Mouse (Mus musculus) liver, embryonic 15.5 days (tissue): ENCODE results near the gene Acp4. TPM values are rescaled to one million over a fixed set of nuclear protein-coding genes. Genes with fewer than 3 reads are reported as not detected.

Experiments
- ATAC-seq: fragments of 200-750 bp; cut with Nextera tagmentation; 2 replicates; pipeline ENCODE4 v1.8.0; 2017; ENCODE audit warnings: moderate number of reproducible peaks, mild to moderate bottlenecking, moderate library complexity; ENCODE audit not compliant: insufficient read depth
- H3K27ac ChIP-seq: fragments of 300-500 bp; sonication (generic); replicated peaks from 2 replicates; pipeline ENCODE4 v1.5.1; 2015; ENCODE audit warnings: mild to moderate bottlenecking, inconsistent platforms
- H3K27me3 ChIP-seq: fragments of 300-500 bp; sonication (generic); 2 replicates; pipeline ENCODE4 v1.6.1; 2015; ENCODE audit warnings: mild to moderate bottlenecking, inconsistent platforms
- H3K36me3 ChIP-seq: fragments of 300-500 bp; sonication (generic); replicated peaks from 2 replicates; pipeline ENCODE4 v1.6.1; 2015; ENCODE audit warnings: moderate library complexity, mild to moderate bottlenecking, inconsistent platforms
- H3K4me1 ChIP-seq: fragments of 300-500 bp; sonication (generic); replicated peaks from 2 replicates; pipeline ENCODE4 v1.6.1; 2015; ENCODE audit warnings: inconsistent platforms
- H3K4me2 ChIP-seq: fragments of 300-500 bp; sonication (generic); 2 replicates; pipeline ENCODE4 v1.6.1; 2015; ENCODE audit warnings: moderate library complexity, mild to moderate bottlenecking, inconsistent platforms
- H3K4me3 ChIP-seq: fragments of 300-500 bp; sonication (generic); replicated peaks from 2 replicates; pipeline ENCODE4 v1.5.1; 2015; ENCODE audit warnings: mild to moderate bottlenecking, inconsistent platforms
- H3K9ac ChIP-seq: fragments of 300-500 bp; sonication (generic); 2 replicates; pipeline ENCODE4 v1.6.1; 2015; ENCODE audit warnings: moderate library complexity, mild to moderate bottlenecking, inconsistent platforms
- H3K9me3 ChIP-seq: fragments of 300-500 bp; sonication (generic); replicated peaks from 2 replicates; pipeline ENCODE4 v1.6.1; 2016; ENCODE audit warnings: inconsistent platforms
- WGBS: fragments of 180-500 bp; shearing (Covaris S2); methylation state at CpG from one replicate; pipeline ENCODE4 v1.1.7; 2015; ENCODE audit warnings: mixed read lengths; ENCODE audit not compliant: insufficient replicate concordance; 5-methylcytosine and 5-hydroxymethylcytosine counted together
- polyA plus RNA-seq: library from polyadenylated mRNA; unstranded; fragments of >200 nt; fragmentation: Nextera tagmentation; extraction: Ambion mirVana; gene quantifications from 2 replicates; pipeline ENCODE4 v1.2.1, GENCODE M21; 2015

Gene Acp4
- polyA plus RNA-seq, 1 experiment from 2014 or later = 0.14 TPM

DNA sequence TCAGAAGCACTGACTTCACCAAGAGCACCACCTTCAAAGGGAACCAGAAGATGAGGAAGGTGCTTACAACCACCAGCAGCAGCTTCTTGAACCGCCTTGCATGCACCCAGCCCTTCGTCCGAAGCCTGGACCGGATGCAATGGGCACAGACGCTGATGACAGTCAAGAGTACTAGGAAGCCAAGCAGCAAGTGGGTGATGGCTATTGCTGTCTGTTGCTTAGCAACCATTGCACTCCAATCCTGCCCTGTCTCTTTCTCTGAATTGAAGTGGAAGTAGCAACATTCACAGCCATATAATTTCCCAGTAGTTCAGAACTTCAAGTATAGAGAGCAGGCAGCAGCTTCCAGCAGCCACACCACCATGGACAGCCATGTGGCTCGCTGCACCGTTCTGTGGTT lies 24.4 kb upstream of the Acp4 start:
- ATAC-seq = no peak
- Histone ChIP-seq H3K4me2 (no peak overlapping the region), H3K9me3 (no peaks in the 10 kb centered on the region), H3K9ac (no peak overlapping the region), H3K27ac (no peak overlapping the region), H3K27me3 (no peaks in the 10 kb centered on the region; the same call in 1 of the 2 replicates), H3K4me1 (no peaks in the 10 kb centered on the region), H3K36me3 (no peaks in the 10 kb centered on the region), H3K4me3 (no peak overlapping the region)
- WGBS = 65% methylated on average over 7 of the region's 7 CpGs

DNA sequence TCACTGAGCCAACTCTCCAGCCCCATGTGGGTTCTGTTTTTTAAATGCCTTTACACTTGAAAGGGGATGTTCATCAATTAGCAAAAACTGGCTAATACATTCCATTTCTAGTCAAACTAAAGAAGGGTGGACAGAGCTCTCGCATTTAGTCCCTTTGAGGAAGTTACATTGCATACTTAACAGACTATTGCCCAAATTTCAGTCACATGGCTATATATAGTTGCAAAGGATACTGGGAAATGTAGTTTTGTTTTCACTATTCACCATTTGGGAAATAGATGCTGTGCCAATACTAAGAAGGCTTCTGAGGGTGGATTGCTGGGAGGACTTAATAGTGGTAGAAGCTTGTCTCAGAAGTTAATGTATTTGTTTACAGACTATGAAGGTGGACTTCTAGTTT lies 23.8 kb upstream of the Acp4 start:
- H3K4me3 ChIP-seq = no peak overlapping the region
- 10% methylated on average over 1 of the region's 1 CpGs for WGBS
- no peak overlapping the region for H3K27ac ChIP-seq
- no peaks in the 10 kb centered on the region for H3K9me3 ChIP-seq
- ATAC-seq = no peak
- H3K4me1 ChIP-seq = no peaks in the 10 kb centered on the region
- no peaks in the 10 kb centered on the region for H3K36me3 ChIP-seq
- no peak overlapping the region for H3K4me2 ChIP-seq
- no peaks in the 10 kb centered on the region; the same call in 1 of the 2 replicates for H3K27me3 ChIP-seq
- no peak overlapping the region for H3K9ac ChIP-seq

DNA sequence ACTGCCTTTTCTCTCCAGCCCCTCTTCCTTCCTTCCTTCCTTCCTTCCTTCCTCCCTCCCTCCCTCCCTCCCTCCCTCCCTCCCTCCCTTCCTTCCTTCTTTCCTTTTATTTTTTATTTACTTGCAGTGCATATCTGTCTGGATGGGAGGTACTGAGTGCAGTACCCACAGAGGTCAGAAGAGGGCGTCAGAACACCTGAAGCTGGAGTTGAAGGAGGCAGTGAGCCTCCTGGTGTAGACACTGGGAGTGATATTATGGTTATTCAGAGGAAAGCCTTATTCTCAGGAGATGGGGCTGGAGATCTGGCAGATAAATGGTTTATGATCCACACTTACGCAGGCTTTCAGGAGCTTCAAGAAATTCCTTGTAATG lies 20.1 kb upstream of the Acp4 start:
- no peak for ATAC-seq
- Histone ChIP-seq H3K4me2 (no peak overlapping the region), H3K9ac (no peak overlapping the region), H3K4me1 (no peaks in the 10 kb centered on the region), H3K4me3 (no peak overlapping the region), H3K36me3 (no peaks in the 10 kb centered on the region), H3K27ac (no peak overlapping the region), H3K9me3 (no peaks in the 10 kb centered on the region), H3K27me3 (peaks cover 13% of the 10 kb centered on the region)
- 46% methylated on average over 2 of the region's 2 CpGs for WGBS

DNA sequence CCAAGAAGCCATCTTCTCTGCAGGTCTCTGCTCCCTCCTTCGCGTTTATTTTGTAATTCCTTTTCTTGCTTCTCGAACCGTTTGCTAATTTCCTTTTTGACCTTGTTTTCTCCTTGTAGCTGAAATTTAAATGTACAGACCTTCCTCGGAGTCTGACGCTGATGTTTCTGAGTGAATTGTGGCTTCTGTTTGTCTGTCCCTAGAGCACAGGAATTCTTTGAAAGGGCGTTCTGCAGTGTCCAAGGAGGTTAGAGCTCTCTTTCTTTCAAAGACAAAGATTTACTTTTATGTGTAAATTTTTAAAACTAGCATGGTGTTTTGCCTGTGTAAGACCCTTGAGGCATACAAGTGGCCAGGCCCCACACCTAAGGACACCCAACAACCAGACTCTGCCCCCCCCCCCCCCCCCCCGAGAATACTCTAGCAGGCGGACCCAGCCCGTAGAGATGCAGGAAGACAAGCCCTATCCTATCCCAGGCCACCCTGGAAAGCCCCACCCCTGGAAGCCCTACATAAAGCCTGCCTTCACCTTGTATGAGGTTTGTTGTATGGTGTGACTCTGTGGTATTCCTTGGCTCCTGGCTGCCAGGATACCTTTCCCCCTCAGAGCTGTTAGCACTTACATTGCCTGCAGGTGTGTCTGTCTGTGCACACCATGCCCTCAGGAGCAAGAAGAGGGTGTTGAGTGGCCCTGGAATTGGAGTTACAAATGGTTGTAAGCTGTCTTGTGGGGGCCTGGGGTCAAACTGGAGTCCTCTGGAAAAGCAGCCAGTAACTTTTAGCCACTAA lies 19.5 kb upstream of the Acp4 start:
- Histone ChIP-seq H3K4me2 (no peak overlapping the region), H3K4me3 (no peak overlapping the region), H3K27me3 (peaks cover 13% of the 10 kb centered on the region), H3K36me3 (no peaks in the 10 kb centered on the region), H3K9me3 (no peaks in the 10 kb centered on the region), H3K27ac (no peak overlapping the region), H3K4me1 (no peaks in the 10 kb centered on the region), H3K9ac (no peak overlapping the region)
- ATAC-seq = no peak
- 48% methylated on average over 10 of the region's 10 CpGs for WGBS

DNA sequence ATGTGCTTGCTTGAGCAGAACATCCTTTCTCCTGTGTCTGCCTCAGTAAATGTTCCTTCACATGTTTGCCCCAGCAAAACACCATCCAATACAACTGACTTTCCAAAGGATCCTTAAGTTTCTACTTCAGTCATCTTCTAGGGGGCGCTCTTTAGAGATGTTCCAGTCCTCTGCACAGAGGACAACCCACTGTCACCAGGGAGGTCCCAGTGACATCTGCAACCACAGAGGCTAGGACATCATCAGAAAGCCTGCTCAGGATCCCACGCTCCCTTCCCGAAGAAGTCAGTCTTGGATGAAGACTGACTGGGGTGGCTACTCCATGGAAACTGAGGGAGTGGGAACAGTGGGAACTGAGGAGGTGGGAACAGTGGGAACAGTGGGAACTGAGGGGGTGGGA lies 18.4 kb upstream of the Acp4 start:
- Histone ChIP-seq H3K4me3 (no peak overlapping the region), H3K27me3 (peaks cover 13% of the 10 kb centered on the region), H3K4me2 (no peak overlapping the region), H3K27ac (no peak overlapping the region), H3K4me1 (no peaks in the 10 kb centered on the region), H3K36me3 (no peaks in the 10 kb centered on the region), H3K9ac (no peak overlapping the region), H3K9me3 (no peaks in the 10 kb centered on the region)
- no peak for ATAC-seq
- WGBS = 64% methylated on average over 3 of the region's 3 CpGs

DNA sequence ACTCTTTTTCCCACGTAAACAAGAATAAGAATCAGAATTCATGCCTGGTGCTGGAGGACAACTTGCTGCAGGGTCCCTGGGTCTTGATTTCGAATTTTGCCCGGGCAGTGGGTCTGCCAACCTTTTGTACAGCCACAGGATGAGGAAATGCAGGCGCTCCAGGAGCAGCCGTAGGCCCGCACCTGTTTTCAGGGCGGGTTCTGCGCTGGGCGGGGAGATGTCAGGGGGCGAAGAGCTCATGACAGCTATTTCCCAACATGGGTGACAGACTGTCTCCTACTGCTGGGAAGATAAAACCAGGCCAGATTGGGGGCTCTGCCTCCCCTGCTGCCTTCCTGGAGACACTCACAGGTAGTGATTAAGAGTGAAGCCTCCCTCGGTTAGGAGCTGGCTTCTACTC lies 16.9 kb upstream of the Acp4 start:
- 36% methylated on average over 11 of the region's 11 CpGs for WGBS
- no peak overlapping the region for H3K4me2 ChIP-seq

DNA sequence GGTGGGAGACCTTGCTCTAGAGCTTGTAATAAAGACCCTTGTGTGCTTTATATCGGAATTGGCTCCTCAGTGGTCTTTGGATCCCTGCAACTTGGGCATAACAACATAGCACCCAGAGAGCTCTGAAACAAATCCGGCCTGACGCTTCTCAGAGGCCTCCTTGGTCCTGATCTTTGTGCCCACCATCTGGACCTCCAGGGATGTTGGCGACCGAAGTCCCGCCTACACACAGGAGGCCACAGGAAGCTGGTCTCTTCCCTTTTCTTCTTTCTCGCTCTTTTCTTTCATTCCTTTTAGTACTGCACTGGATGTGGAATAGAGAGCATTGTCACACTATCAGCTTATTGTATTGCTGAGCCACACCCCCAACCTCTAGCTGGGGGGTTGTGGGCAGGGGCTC lies 16.3 kb upstream of the Acp4 start:
- no peak overlapping the region for H3K4me3 ChIP-seq
- H3K36me3 ChIP-seq = no peaks in the 10 kb centered on the region
- no peak overlapping the region for H3K27ac ChIP-seq
- 44% methylated on average over 7 of the region's 7 CpGs for WGBS
- H3K9me3 ChIP-seq = no peaks in the 10 kb centered on the region
- no peaks in the 10 kb centered on the region for H3K4me1 ChIP-seq
- peaks cover 13% of the 10 kb centered on the region for H3K27me3 ChIP-seq
- no peak for ATAC-seq
- no peak overlapping the region for H3K9ac ChIP-seq
- H3K4me2 ChIP-seq = no peak overlapping the region

More for the DNA sequence above, 16.9 kb upstream of the Acp4 start:
- H3K9ac ChIP-seq = no peak overlapping the region
- H3K27me3 ChIP-seq = peaks cover 13% of the 10 kb centered on the region
- no peak for ATAC-seq
- no peaks in the 10 kb centered on the region for H3K36me3 ChIP-seq
- no peak overlapping the region for H3K27ac ChIP-seq
- H3K9me3 ChIP-seq = no peaks in the 10 kb centered on the region
- H3K4me1 ChIP-seq = no peaks in the 10 kb centered on the region
- H3K4me3 ChIP-seq = no peak overlapping the region

DNA sequence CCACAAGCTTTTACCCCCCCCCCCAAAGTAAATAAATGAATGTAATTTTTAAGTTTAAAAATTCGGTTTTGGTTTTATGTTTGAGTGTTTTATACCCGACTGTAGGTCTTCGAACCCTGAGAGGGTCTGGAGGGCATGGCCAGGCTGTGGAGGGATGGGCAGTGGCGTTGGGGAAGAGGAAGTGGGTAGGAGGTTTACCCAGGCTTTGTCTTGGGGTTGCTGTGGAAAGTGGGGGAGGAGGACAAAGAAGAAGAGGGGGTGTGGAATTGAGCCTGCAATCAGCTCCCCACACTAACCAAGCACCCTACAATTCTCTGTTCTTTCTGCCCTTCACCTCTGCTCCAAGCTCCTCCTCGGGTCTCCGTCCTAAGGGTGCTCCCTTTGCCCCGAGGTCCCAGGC lies 15.4 kb upstream of the Acp4 start:
- no peaks in the 10 kb centered on the region for H3K9me3 ChIP-seq
- no peak overlapping the region for H3K4me3 ChIP-seq
- peaks cover 13% of the 10 kb centered on the region for H3K27me3 ChIP-seq
- no peaks in the 10 kb centered on the region for H3K36me3 ChIP-seq
- WGBS = 55% methylated on average over 7 of the region's 7 CpGs
- H3K4me2 ChIP-seq = no peak overlapping the region
- no peak overlapping the region for H3K27ac ChIP-seq
- H3K9ac ChIP-seq = no peak overlapping the region
- ATAC-seq = no peak
- no peaks in the 10 kb centered on the region for H3K4me1 ChIP-seq

DNA sequence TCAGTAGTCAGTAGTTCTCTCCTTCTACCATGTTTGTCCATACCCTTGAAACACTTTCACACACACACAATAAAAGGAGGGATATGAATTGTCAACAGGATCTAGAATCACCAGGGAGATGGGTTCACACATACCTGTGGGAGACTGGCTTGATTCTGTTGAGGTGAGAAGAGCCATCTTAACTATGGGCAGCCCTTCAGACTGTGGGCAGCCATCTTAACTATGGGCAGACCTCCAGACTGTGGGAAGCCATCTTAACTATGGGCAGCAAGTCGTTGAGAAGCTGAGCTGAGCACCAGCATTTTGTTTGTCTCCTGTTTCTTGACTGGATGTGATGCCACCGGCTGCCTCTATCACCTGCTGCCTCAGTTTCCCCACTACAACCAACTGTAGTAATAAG lies 14.1 kb upstream of the Acp4 start:
- H3K4me1 ChIP-seq = no peaks in the 10 kb centered on the region
- H3K4me3 ChIP-seq = no peak overlapping the region
- WGBS = 54% methylated on average over 2 of the region's 2 CpGs
- H3K4me2 ChIP-seq = no peak overlapping the region
- no peak overlapping the region for H3K27ac ChIP-seq
- H3K9ac ChIP-seq = no peak overlapping the region
- peaks cover 13% of the 10 kb centered on the region for H3K27me3 ChIP-seq
- ATAC-seq = no peak
- no peaks in the 10 kb centered on the region for H3K9me3 ChIP-seq
- no peaks in the 10 kb centered on the region for H3K36me3 ChIP-seq

DNA sequence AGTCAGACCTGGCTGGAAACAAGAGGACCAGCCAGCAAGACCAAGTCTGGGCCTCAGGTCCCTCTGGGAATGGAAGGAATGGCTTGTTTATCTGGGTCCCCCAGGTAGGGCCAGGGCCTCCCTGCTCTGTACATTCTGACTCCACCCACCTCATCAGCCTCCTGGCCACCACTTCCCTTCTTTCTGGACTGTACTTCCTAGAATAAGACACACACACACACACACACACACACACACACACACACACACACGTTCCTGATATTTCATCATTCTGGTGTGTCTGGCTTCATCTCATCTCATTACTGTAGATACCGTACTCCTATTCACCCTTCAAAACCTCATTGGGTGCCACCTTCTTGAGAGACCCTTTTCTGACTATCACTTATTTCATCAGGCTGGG lies 12.2 kb upstream of the Acp4 start:
- H3K4me3 ChIP-seq = no peak overlapping the region
- ATAC-seq = no peak
- WGBS = 49% methylated on average over 2 of the region's 2 CpGs
- no peak overlapping the region for H3K4me2 ChIP-seq
- H3K9me3 ChIP-seq = no peaks in the 10 kb centered on the region
- peaks cover 15% of the 10 kb centered on the region for H3K27me3 ChIP-seq
- no peak overlapping the region for H3K27ac ChIP-seq
- H3K36me3 ChIP-seq = no peaks in the 10 kb centered on the region
- H3K9ac ChIP-seq = no peak overlapping the region
- H3K4me1 ChIP-seq = no peaks in the 10 kb centered on the region

DNA sequence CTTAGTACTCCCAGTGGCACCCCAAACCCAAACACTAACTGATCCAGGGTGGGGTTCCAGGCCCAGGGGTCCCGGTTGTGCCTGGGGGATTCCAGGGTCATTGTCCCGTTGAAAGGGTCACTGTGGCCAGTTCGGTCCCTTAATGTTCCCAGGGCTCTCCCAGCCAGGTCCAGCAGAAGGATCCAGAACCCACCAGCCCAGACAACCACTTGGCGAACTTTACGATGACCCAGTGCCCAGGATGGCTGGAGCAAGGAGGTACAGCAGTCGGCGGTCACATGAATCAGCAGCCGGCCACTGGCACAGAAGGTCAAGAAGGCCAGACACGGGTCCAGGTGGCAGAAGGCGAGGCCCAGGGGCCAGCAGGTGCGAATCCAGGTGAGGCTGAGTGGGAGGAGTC lies 10.9 kb upstream of the Acp4 start:
- Histone ChIP-seq H3K9me3 (no peaks in the 10 kb centered on the region), H3K27ac (no peak overlapping the region), H3K4me3 (no peak overlapping the region), H3K27me3 (peaks cover 17% of the 10 kb centered on the region), H3K4me1 (peaks cover 3% of the 10 kb centered on the region), H3K36me3 (no peaks in the 10 kb centered on the region), H3K9ac (no peak overlapping the region), H3K4me2 (no peak overlapping the region)
- ATAC-seq = no peak
- 62% methylated on average over 11 of the region's 11 CpGs for WGBS
